Mouse (Mus musculus): ENCODE data around the gene Prdm13.

Prdm13 gene

GRCm38 (mm10) chr4:21685595-21686091 lies at the start of gene Prdm13:
Gene Prdm13 (minus strand): TSS chr4:21685963.
- DNase-seq, result no peak

DNA sequence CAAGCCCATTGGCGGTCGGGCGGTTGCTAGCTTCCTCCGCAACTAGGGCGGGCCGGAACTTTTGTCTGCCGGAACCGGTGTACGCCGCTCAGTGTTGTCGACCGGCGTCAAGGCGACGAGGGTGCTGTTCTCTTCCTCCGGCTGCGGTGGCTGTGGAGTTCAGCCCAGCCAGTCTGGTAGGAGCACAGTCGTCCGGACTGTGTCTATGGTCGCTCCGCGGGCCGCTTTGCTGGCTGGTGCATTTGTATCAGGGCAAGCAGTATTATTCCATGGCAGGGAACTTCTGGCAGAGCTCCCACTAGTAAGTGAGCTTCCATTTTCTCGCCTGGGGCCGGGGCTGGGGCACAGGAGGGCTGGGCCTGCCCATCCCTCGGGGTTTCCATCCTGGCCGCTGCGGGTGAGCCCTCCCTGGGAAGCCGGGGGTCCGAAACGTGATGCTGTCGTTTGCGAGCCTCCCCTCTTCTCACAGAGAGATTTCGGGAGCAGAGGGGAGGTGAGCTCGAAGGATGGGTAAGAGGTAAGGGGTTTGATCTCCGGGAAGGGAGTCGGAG lies 41.9 kb upstream of the Prdm13 start, which contains the start of gene Ccnc:
Gene Ccnc, plus strand, starts transcription at position 87 of the 551 bp plus-strand sequence.
- peak; percentile 90 to 96 for DNase-seq

DNA sequence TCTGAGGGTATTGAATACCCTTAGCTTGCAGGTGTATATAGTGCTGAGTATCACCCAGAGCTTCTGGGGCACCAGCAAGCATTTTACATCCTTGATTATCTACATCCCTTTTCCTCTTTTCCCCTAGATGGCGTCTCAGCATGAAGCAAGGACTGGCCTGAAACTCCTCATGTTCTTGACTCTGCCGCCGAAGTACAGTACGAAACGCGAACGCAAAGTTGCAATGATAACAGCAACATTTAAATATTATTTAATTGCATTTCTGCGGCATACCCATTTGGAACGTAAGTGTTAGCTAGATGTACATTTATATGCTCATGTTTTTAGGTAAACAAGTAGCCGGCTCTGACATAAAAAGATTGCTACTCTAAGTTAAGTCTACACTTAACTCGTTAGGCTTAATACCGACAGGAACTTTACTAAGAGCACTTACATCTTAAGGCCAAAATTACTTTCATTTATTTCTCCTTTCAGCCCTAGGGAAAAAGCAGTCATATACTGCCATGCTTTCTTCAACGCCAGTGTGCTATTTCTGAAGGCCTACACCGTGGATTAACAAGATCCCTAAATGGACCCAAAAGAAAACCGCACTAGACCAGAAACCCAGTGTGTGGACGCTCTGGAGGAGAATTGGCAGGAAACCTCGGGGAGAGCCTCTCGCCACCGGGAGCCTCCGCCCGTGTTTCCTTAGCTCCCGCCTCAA lies 41.3 kb upstream of the Prdm13 start:
- DNase-seq, result peak; percentile 45

DNA sequence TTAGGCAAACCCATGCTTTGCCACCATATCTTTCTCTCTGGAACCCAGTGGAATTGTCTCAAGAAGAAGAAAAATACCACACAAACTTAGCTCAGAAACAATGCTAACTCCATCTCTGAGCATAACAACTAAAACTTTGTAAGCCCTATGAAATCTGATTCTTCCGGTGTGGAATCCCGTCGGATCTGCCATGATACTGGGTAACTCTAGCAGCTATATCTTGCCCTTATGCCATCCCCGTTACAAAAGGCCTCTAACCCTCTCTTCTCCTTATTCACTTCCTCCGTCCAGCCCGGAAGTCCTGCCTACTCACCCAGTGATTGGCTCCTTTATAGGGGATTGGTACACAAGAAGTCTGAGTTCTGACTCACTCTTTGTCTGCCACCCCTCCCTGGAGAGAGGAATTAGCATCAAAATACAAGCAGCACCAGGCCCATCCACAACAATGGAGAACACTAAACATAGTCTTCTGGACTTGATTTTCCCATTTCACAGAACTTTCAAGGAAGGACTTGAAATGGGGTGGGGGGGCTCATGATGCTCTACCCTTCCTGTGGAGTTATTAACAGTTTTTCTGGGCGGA lies 37.1 kb upstream of the Prdm13 start:
- no peak for DNase-seq

- peak; percentile 83 to 86 for DNase-seq
Observed at GRCm38 (mm10) chr4:21712147-21712546, 26.4 kb upstream of the Prdm13 start.

GRCm38 (mm10) chr4:21705046-21705445 lies 19.3 kb upstream of the Prdm13 start:
- DNase-seq, result no peak

DNA sequence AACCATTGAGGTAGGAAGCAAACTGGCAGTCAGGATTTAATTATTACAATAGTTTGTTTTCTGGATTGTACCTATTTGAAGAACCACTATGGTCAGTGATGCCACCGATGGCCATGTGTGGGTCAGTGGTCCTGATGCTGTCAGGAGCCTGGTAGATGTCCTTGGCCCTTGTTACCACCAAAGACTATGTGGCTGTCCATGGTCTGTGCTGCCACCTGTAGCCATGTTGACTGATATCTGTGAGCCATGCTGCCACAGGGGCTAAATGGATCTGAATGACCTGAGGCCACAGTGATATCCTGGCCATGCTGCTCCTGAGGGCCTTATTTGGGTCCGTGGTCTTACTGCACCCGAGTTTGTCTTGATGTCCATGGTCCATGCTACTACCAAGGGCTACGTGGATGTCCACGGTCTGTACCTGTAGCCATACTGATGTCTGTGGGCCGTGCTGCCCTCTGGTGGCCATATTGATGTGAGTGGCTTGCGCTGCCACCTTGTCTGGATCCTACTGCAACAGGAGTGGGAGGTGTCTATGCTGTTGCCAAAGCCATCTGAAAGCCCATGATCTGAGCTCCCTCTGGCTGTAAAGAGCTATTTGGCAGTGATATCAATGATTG lies 10.0 kb upstream of the Prdm13 start:
- DNase-seq, result peak; percentile 57 to 75

GRCm38 (mm10) chr4:21690221-21690620 lies 4.5 kb upstream of the Prdm13 start:
- DNase-seq, result no peak

GRCm38 (mm10) chr4:21689492-21689941 lies 3.8 kb upstream of the Prdm13 start:
- DNase-seq, result no peak

DNA sequence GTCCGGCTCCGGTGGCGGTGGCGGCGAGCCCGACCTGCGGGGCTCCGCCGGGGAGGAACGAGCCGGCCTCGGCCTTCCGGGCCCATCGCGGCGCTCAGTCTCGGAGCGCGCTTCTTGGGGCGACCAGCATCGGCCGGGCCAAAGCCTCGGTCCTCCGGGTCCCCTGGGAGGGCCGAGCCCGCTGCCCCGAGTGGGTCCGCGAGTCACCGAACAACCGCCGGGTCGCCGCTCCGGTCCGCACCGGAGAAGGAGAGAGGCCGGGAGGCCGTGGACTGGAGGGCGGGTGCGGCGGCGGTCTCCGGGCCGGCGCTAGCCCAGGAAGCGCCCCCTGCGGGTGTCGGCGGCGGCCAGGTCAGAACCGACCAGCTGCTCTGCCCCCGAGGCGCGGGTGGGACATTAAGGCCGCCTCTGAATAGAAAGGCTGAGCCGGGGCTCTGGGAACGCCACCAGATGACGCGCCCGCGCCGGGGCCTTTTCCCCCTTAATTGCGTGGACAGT lies 3.0 kb upstream of the Prdm13 start:
- DNase-seq, result peak in 1 of 2 experiments; percentile 39

- DNase-seq, result no peak
Observed at GRCm38 (mm10) chr4:21687783-21688702, 2.3 kb upstream of the Prdm13 start.

DNA sequence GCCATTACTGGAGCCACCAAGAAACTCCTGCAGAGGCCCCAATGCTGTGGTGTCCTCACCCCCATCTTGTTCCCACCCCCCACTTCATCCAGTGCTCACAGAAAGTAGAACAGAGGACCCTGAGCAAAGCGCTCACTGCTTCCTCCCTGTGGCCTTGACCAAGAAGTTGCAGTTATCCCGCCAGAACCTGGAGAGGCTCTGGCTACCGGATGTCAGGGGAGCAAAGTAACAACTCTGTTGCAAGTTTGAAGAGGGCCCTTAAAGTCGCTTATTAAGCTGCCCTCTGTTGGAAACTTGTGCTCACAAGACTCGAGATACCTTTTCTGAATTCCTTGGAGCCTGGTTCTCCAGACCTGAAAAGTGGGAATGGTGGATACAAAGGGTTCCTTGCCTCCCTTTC lies 1.2 kb upstream of the Prdm13 start:
- no peak for DNase-seq

GRCm38 (mm10) chr4:21686416-21686815 lies 653 bp upstream of the Prdm13 start:
- DNase-seq, result no peak

DNA sequence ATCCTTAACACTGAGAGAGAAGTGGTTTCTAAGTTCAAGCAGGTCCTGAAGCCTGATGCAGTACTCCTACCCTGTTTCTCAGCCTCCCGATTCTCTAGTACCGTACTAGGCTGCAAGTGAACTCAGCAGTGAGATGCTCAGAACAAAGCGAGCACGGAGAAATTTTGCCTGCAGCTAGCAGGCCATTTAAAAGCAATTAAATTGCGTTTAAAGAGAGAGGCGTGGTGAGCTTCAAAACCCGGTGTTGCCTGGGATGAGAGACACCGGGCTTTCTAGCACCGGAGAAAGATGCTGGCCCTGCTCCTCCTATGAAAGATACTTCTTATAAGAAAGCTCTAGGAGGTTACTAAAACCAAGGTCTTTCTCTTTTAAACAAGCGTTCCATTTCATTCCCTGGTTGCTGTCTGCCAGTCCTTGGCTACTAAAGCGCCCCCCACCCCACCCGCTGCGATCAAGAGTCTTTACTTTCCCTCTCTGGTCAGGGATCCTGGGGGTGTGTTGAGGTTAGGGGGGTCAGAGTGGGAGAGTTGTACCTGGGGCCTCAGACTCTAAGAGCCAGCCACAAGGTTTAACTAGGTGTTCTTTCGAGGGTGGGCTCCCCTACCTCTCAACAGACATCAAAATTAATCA lies 1.3 kb downstream of the Prdm13 start:
- DNase-seq, result no peak

DNA sequence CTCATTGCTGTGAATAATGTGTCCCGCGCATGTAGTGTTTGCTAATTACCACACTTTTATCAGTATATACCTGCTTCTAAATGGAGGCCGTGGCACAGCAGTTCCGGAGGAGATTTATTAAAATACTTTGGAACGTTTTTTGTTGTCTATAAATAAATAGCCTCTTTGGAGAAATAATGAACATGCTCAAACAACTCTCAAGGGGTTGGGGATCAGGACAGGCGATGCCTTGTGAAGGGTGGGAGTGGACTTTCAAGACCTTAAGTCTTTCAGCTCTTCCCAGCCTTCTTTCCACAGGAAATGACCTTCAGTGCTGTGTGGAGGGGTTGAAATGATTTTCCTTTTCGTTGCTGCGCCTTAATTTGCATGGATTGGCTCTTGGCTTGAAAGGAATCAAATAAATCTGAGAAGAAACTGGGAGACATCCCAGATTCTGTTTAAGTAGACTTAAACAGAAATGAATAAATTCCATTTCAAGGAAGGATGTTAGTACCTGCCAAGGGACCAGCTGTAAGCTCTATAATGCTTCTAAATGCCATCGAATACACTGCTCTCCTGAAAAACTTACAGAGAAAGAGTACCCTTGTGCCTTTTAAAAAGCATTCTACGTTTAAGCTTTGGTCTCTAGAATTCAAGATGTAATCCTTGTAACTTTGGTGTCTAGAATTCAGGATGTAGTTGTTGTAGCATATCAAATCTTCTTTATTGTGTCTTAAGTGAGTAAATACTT lies 3.2 kb downstream of the Prdm13 start:
- no peak for DNase-seq

GRCm38 (mm10) chr4:21680971-21681370 lies 4.8 kb downstream of the Prdm13 start:
- no peak for DNase-seq

DNA sequence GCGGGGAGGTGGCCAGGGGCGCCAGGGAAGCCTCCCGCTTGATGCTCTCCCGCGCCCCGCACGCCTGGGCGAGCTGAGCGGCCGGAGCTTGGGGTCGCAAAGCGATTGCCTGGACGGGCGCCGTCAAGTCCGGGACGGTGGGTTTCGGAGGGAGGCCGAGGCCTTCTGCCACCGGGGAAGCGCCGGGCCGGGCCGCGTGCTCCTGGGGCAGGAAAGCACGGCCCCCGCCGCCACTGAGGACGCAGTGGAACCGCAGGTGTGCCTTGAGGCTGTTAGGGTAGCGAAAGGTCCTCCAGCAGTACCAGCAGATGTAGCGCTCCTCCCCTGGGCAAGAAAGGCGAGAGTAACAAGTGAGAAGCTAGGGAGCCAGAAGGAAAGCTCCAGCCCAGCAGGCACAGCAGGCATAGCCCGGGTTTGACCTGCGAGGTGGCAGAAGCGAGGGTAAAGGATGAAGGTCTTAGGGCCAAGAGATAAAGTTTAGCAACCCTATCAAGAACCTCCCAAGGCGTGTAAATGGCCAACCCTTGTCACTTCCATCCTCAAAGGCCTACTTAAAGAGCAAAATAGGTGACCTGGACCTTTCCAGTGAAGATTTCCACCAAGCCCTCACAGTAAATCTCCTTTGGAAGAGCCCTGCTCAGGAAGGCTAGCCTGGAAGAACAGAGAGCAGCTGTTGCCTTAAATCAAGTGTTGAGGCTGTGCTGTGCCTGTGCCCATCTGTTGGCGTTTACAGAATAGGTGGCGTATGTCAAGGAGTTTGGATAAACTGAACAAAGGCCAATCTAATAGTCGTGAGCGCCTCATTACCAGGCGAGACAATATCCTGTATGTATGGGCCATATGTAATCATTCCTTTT lies 5.9 kb downstream of the Prdm13 start:
- no peak for DNase-seq

- DNase-seq, result no peak
Observed at GRCm38 (mm10) chr4:21678975-21679623, 6.7 kb downstream of the Prdm13 start.
